Mouse (Mus musculus) midbrain, embryonic 10.5 days (tissue): ENCODE measurements around the gene Ccdc14. TPM values are rescaled to one million over a fixed set of nuclear protein-coding genes. Genes with fewer than 3 reads are reported as not detected.
"Not testable (repeated sequence)": the region's sequence is repeated elsewhere in the genome, so short reads cannot be mapped to it uniquely, and the experiment has no call there.

Source experiments
- DNase-seq: peaks from one replicate; pipeline ENCODE4 v3.0.0-alpha.2; 2017; ENCODE audit warnings: low spot score
- H3K27ac ChIP-seq: fragments of 300-500 bp; sonication (generic); replicated peaks from 2 replicates; pipeline ENCODE4 v1.5.1; 2016; ENCODE audit warnings: mild to moderate bottlenecking
- H3K27me3 ChIP-seq: fragments of 300-500 bp; sonication (generic); 2 replicates; pipeline ENCODE4 v1.6.1; 2016; ENCODE audit warnings: low read depth, mild to moderate bottlenecking; ENCODE audit not compliant: poor library complexity, severe bottlenecking
- H3K36me3 ChIP-seq: fragments of 300-500 bp; sonication (generic); 2 replicates; pipeline ENCODE4 v1.6.1; 2016; ENCODE audit warnings: mild to moderate bottlenecking, moderate library complexity
- H3K4me1 ChIP-seq: fragments of 300-500 bp; sonication (generic); 2 replicates; pipeline ENCODE4 v1.6.1; 2016
- H3K4me3 ChIP-seq: fragments of 300-500 bp; sonication (generic); 2 replicates; pipeline ENCODE4 v1.5.1; 2016; ENCODE audit warnings: mild to moderate bottlenecking, moderate library complexity
- H3K9me3 ChIP-seq: fragments of 300-500 bp; sonication (generic); replicated peaks from 2 replicates; pipeline ENCODE4 v1.6.1; 2016; ENCODE audit warnings: mild to moderate bottlenecking
- WGBS: fragments of 180-500 bp; shearing (Covaris S2); methylation state at CpG from one replicate; pipeline ENCODE4 v1.1.7; 2016; 5-methylcytosine and 5-hydroxymethylcytosine counted together
- polyA plus RNA-seq: library from polyadenylated mRNA; unstranded; fragments of >200 nt; fragmentation: Nextera tagmentation; extraction: Ambion mirVana; gene quantifications from 2 replicates; pipeline ENCODE4 v1.2.1, GENCODE M21; 2016

The Ccdc14 gene
- 10.3 and 11.0 TPM in 2 replicates for polyA plus RNA-seq

GRCm38 (mm10) chr16:34690334-34691144 is at the start of gene Ccdc14:
Gene Ccdc14 (plus strand): TSS chr16:34690616.
- peak within 1 kb of the TSS; percentile 62 for H3K4me3 ChIP-seq
- peaks cover 6% of the 10 kb centered on the region for H3K36me3 ChIP-seq
- H3K27me3 ChIP-seq, result no peaks in the 10 kb centered on the region
- peaks cover 16% of the 10 kb centered on the region for H3K4me1 ChIP-seq
- 1% methylated on average over 53 of the region's 53 CpGs for whole genome bisulfite sequencing
- H3K9me3 ChIP-seq, result no peaks in the 10 kb centered on the region
- DNase-seq, result peak; percentile 94
- peak within 1 kb of the TSS; percentile 90 for H3K27ac ChIP-seq

- H3K27me3 ChIP-seq, result no peaks in the 10 kb centered on the region
- no peak overlapping the region for H3K27ac ChIP-seq
- H3K36me3 ChIP-seq, result no peaks in the 10 kb centered on the region
- H3K4me1 ChIP-seq, result no peaks in the 10 kb centered on the region
- 74% methylated on average over 8 of the region's 8 CpGs for WGBS
- H3K9me3 ChIP-seq, result no peaks in the 10 kb centered on the region
- H3K4me3 ChIP-seq, result no peak overlapping the region
- DNase-seq, result no peak
Measured at GRCm38 (mm10) chr16:34643511-34644259, 46.7 kb upstream of the Ccdc14 start.

GRCm38 (mm10) chr16:34649621-34650020 is 40.8 kb upstream of the Ccdc14 start, which contains the start of gene Ropn1:
Gene Ropn1 (plus strand): TSS chr16:34649921.
- no peaks in the 10 kb centered on the region for H3K9me3 ChIP-seq
- no peak within 1 kb of the TSS for H3K4me3 ChIP-seq
- no peaks in the 10 kb centered on the region for H3K4me1 ChIP-seq
- DNase-seq, result no peak
- H3K36me3 ChIP-seq, result no peaks in the 10 kb centered on the region
- no peak within 1 kb of the TSS for H3K27ac ChIP-seq
- WGBS, result 66% methylated on average over 7 of the region's 7 CpGs
- 0 out of 2 replicates have a peak, but pooled peaks cover 3% of the 10 kb centered on the region for H3K27me3 ChIP-seq

- Histone ChIP-seq H3K27me3 (0 out of 2 replicates have a peak, but pooled peaks cover 3% of the 10 kb centered on the region), H3K36me3 (no peaks in the 10 kb centered on the region), H3K4me1 (peaks cover 6% of the 10 kb centered on the region), H3K27ac (no peak overlapping the region), H3K4me3 (no peak overlapping the region), H3K9me3 (no peaks in the 10 kb centered on the region)
- 91% methylated on average over 5 of the region's 5 CpGs for WGBS
- DNase-seq, result no peak
Measured at GRCm38 (mm10) chr16:34653023-34653422, 37.4 kb upstream of the Ccdc14 start.

DNA sequence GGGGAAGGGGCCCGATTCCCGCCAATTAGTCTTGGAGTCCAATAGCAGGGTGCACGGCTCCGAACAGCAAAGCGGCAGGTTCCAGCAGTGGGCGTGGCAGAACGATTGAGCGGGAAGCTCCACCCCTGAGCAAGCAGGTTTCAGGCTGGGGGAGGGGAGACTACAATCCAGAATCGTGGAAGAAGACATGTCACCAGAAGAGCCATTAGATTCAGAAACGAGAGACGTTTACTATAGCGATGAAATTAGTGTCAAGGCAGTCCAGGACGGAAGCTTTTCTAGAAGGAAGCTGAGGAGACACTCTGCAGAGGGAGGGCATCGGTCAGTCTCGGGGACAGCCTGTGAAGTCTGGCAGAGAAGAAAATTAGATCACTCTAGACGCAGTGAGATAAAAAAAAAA is 32.9 kb upstream of the Ccdc14 start:
- not testable (repeated sequence) for DNase-seq

DNA sequence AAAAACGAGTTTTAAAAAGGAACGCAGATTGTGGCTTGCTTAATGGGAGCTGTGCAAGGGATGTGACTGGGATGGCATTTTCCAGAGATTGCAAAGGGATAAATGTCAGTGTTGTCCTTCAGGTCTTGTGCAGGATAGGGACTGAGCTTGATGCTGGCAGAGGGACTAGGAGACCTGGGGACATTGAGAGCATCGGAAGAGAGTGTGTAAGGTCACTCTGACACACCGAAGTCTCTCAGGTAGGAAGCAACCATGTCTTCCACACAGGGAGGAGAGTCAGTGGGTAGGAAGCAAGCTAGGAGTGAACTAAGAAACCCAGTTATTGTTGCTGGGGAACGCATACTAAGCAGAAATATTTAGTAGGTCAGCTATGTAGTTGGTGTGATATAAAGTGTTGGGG is 32.4 kb upstream of the Ccdc14 start:
- Histone ChIP-seq H3K36me3 (no peaks in the 10 kb centered on the region), H3K4me3 (peak overlapping the region; percentile 49), H3K9me3 (no peaks in the 10 kb centered on the region), H3K4me1 (peaks cover 14% of the 10 kb centered on the region), H3K27ac (no peak overlapping the region), H3K27me3 (peaks cover 9% of the 10 kb centered on the region; the same call in 1 of the 2 replicates)
- 29% methylated on average over 5 of the region's 5 CpGs for WGBS
- DNase-seq, result no peak

More for the DNA sequence above, 32.9 kb upstream of the Ccdc14 start:
- Histone ChIP-seq H3K4me1 (peaks cover 14% of the 10 kb centered on the region), H3K27ac (0 out of 2 replicates have a peak overlapping the region, but pooled peaks have one; percentile 28), H3K4me3 (peak overlapping the region; percentile 49)
- H3K36me3 ChIP-seq, H3K9me3 ChIP-seq, H3K27me3 ChIP-seq: not testable (repeated sequence)
- WGBS, result 5% methylated on average over 16 of the region's 16 CpGs

GRCm38 (mm10) chr16:34658388-34658787 is 32.0 kb upstream of the Ccdc14 start:
- no peaks in the 10 kb centered on the region for H3K36me3 ChIP-seq
- WGBS, result 35% methylated on average over 11 of the region's 11 CpGs
- peak overlapping the region; percentile 55; the same call in 1 of the 2 replicates for H3K27ac ChIP-seq
- peak overlapping the region; percentile 49 for H3K4me3 ChIP-seq
- DNase-seq, result peak; percentile 28
- H3K27me3 ChIP-seq, result peaks cover 9% of the 10 kb centered on the region; the same call in 1 of the 2 replicates
- peaks cover 14% of the 10 kb centered on the region for H3K4me1 ChIP-seq
- no peaks in the 10 kb centered on the region for H3K9me3 ChIP-seq

DNA sequence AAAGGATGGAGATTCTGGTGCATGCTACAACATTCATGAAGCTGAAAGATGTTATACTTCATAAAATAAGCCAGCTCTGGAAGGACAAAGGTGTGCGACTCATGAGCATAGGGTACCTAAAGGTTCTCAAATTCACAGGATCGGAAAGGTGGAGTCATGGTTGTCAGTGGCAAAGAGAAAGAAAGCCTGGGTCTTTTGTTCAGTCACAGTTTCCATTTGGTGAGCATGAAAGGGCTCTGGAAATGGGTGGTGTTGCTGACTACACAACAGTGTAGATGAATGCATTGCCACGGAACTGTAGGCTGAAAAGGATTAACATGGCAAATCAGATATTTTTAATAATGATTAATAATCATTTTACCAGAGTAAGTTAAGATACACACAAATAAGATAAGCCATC is 25.9 kb upstream of the Ccdc14 start:
- DNase-seq, result no peak
- WGBS, result 78% methylated on average over 3 of the region's 3 CpGs

DNA sequence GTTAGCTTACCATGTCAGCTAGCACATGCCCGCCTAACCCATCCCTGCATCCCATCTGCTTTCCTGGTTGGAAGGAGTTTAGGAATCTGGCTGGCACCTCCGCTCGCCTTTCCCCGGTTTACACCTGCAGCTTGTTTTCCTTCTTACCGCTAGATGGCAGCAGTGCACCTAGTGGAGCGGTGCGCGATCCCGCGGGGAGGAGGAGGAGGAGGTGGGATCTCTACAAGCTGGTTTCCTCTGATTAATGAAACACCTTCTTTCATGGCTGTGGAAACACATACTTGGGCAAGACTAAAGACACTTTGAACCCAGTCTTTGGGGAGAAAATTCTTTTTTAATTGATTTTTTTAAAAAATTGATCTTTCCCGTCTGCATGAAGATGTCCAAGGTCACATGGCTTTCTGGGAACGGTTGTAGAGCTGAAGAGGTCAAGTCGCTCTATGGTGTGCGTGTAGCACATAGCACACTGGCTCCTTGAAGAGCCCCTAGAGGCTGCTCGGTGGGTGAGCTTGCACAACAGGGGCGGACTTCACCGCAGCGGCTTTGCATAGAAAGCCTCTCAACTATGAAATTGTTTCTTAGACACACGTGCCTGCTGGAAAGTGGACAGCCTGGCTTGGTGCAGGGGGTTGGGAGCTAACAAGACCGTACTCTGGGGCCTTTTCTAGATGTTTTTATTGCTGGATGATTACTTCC is 23.2 kb upstream of the Ccdc14 start:
- Histone ChIP-seq H3K4me3 (peak overlapping the region; percentile 35), H3K27ac (no peak overlapping the region), H3K4me1 (peaks cover 24% of the 10 kb centered on the region), H3K9me3 (no peaks in the 10 kb centered on the region), H3K27me3 (peaks cover 54% of the 10 kb centered on the region), H3K36me3 (no peaks in the 10 kb centered on the region)
- 6% methylated on average over 20 of the region's 20 CpGs for WGBS
- DNase-seq, result peak; percentile 72

More for the DNA sequence above, 25.9 kb upstream of the Ccdc14 start:
- no peaks in the 10 kb centered on the region for H3K9me3 ChIP-seq
- H3K4me1 ChIP-seq, result peaks cover 18% of the 10 kb centered on the region
- H3K36me3 ChIP-seq, result no peaks in the 10 kb centered on the region
- H3K27ac ChIP-seq, result no peak overlapping the region
- H3K27me3 ChIP-seq, result peaks cover 41% of the 10 kb centered on the region
- H3K4me3 ChIP-seq, result no peak overlapping the region

DNA sequence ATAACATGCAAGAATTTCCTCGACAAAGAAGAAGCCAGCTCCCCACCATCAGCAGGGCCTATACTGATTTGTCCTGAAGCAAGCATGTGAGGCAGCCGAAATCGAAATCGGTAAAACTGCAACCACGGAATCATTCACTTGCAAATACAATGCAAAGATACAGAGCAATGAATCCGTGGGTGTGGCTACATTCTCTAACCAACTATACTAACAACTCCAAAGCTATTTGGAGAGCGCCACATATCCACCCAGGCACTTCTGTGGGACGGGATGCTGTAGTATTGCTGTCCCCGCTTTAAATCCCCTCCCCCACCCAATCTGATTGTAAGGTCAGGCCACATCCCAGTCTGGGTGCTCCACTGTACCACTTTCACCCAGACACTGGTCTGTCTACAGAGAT is 22.1 kb upstream of the Ccdc14 start:
- no peaks in the 10 kb centered on the region for H3K36me3 ChIP-seq
- no peak for DNase-seq
- no peak overlapping the region for H3K4me3 ChIP-seq
- H3K9me3 ChIP-seq, result no peaks in the 10 kb centered on the region
- WGBS, result 77% methylated on average over 9 of the region's 9 CpGs
- peaks cover 54% of the 10 kb centered on the region for H3K27me3 ChIP-seq
- peaks cover 29% of the 10 kb centered on the region for H3K4me1 ChIP-seq
- H3K27ac ChIP-seq, result no peak overlapping the region

GRCm38 (mm10) chr16:34671966-34672365 is 18.4 kb upstream of the Ccdc14 start:
- DNase-seq, result no peak
- Histone ChIP-seq H3K27ac (no peak overlapping the region), H3K36me3 (no peaks in the 10 kb centered on the region), H3K9me3 (no peaks in the 10 kb centered on the region), H3K4me1 (peaks cover 17% of the 10 kb centered on the region), H3K27me3 (peaks cover 39% of the 10 kb centered on the region), H3K4me3 (no peak overlapping the region)
- 61% methylated on average over 7 of the region's 7 CpGs for WGBS

DNA sequence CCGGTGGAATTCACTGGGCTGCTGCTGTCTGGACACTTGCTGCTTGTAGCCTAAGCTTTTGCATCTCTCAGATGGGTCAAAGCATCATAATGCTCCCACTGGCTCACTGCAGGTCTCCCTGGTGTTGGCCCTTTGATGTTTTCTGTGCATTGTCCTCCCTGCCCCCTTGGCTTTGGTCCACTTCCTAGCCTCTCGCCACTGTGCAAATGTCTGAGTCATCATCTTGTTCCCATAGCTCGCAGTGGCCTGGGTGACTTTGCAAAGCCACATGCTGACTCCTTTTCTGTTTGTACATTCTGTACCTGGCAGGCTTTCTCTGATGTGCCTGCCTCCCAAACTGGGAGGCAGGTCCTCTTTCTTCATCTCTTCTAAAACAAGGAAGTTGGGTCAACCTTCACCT is 17.6 kb upstream of the Ccdc14 start:
- Histone ChIP-seq H3K4me1 (peaks cover 11% of the 10 kb centered on the region; the same call in 1 of the 2 replicates), H3K27me3 (peaks cover 33% of the 10 kb centered on the region), H3K36me3 (no peaks in the 10 kb centered on the region), H3K4me3 (no peak overlapping the region), H3K9me3 (no peaks in the 10 kb centered on the region), H3K27ac (no peak overlapping the region)
- 76% methylated on average over 3 of the region's 3 CpGs for WGBS
- no peak for DNase-seq
